Mouse (Mus musculus) stomach, postnatal 0 days (tissue): ENCODE results near the gene D630045J12Rik. TPM values are rescaled to one million over a fixed set of nuclear protein-coding genes. Genes with fewer than 3 reads are reported as not detected.

ENCODE experiments used
- ATAC-seq: fragments of 200-750 bp; cut with Nextera tagmentation; 2 replicates; pipeline ENCODE4 v1.8.0; 2017; ENCODE audit not compliant: low FRiP score, low TSS enrichment
- DNase-seq: peaks from one replicate; pipeline ENCODE4 v3.0.0-alpha.2; 2016; ENCODE audit warnings: low spot score
- H3K27ac ChIP-seq: fragments of 300-500 bp; sonication (generic); replicated peaks from 2 replicates; pipeline ENCODE4 v1.5.1; 2014; ENCODE audit warnings: mild to moderate bottlenecking, control low read depth
- H3K27me3 ChIP-seq: fragments of 300-500 bp; sonication (generic); 2 replicates; pipeline ENCODE4 v1.6.1; 2014; ENCODE audit warnings: low read length; ENCODE audit not compliant: control insufficient read depth, insufficient read depth
- H3K36me3 ChIP-seq: fragments of 300-500 bp; sonication (generic); 2 replicates; pipeline ENCODE4 v1.6.1; 2014; ENCODE audit warnings: low read length, mixed read lengths; ENCODE audit not compliant: control insufficient read depth, insufficient read depth
- H3K4me1 ChIP-seq: fragments of 300-500 bp; sonication (generic); replicated peaks from 2 replicates; pipeline ENCODE4 v1.6.1; 2014; ENCODE audit warnings: antibody characterized with exemption; ENCODE audit not compliant: control insufficient read depth, insufficient read depth
- H3K4me2 ChIP-seq: fragments of 300-500 bp; sonication (generic); replicated peaks from 2 replicates; pipeline ENCODE4 v1.6.1; 2014; ENCODE audit warnings: low read depth, mild to moderate bottlenecking, control low read depth, moderate library complexity
- H3K4me3 ChIP-seq: fragments of 300-500 bp; sonication (generic); 2 replicates; pipeline ENCODE4 v1.5.1; 2014; ENCODE audit warnings: low read depth, low read length, control low read depth
- H3K9ac ChIP-seq: fragments of 300-500 bp; sonication (generic); 2 replicates; pipeline ENCODE4 v1.6.1; 2014; ENCODE audit warnings: mild to moderate bottlenecking, low read length, control low read depth, mixed read lengths
- H3K9me3 ChIP-seq: fragments of 300-500 bp; sonication (generic); 2 replicates; pipeline ENCODE4 v1.6.1; 2016; ENCODE audit warnings: low read length; ENCODE audit not compliant: control insufficient read depth
- CTCF ChIP-seq: IDR thresholded peaks from 2 replicates; pipeline ENCODE4 v1.5.1; 2016; ENCODE audit warnings: antibody characterized with exemption, low read depth, mild to moderate bottlenecking, moderate library complexity
- EP300 ChIP-seq: optimal IDR thresholded peaks from 2 replicates; pipeline ENCODE3; 2016; ENCODE audit warnings: antibody characterized with exemption
- WGBS: fragments of 180-500 bp; shearing (Covaris S2); extraction: QIAGEN DNeasy Blood & Tissue Kit; methylation state at CpG from one replicate; pipeline ENCODE4 v1.1.7; 2014; 5-methylcytosine and 5-hydroxymethylcytosine counted together
- polyA plus RNA-seq: library from polyadenylated mRNA; unstranded; fragments of >200 nt; fragmentation: Nextera tagmentation; extraction: Ambion mirVana; gene quantifications from 2 replicates; pipeline ENCODE4 v1.2.1, GENCODE M21; 2015

D630045J12Rik gene
- polyA plus RNA-seq, 1 experiment from 2014 or later: 0.70 TPM

GRCm38 (mm10) chr6:38131801-38132231 is 122.0 kb downstream of the D630045J12Rik start:
- Histone ChIP-seq H3K4me3 (no peak overlapping the region), H3K4me1 (no peaks in the 10 kb centered on the region; the same call in 1 of the 2 replicates), H3K9ac (no peak overlapping the region), H3K4me2 (no peak overlapping the region), H3K27me3 (no peaks in the 10 kb centered on the region), H3K9me3 (no peaks in the 10 kb centered on the region), H3K36me3 (no peaks in the 10 kb centered on the region), H3K27ac (0 out of 2 replicates have a peak overlapping the region, but pooled peaks have one; percentile 13)
- TF ChIP-seq EP300 (no peak), CTCF (0 out of 2 replicates have a peak, but pooled peaks have one; percentile 11)
- ATAC-seq (peak; percentile 55; the same call in 1 of the 2 replicates), DNase-seq (no peak)
- WGBS: 64% methylated on average over 4 of the region's 4 CpGs

GRCm38 (mm10) chr6:38129883-38130282 is 123.9 kb downstream of the D630045J12Rik start:
- no peak overlapping the region for H3K4me2 ChIP-seq
- DNase-seq (no peak), ATAC-seq (no peak)
- H3K27ac ChIP-seq: no peak overlapping the region
- H3K9me3 ChIP-seq: no peaks in the 10 kb centered on the region
- H3K4me1 ChIP-seq: no peaks in the 10 kb centered on the region; the same call in 1 of the 2 replicates
- no peak overlapping the region for H3K9ac ChIP-seq
- 95% methylated on average over 5 of the region's 5 CpGs for WGBS
- no peaks in the 10 kb centered on the region for H3K27me3 ChIP-seq
- TF ChIP-seq CTCF (peak; percentile 33), EP300 (no peak)
- H3K36me3 ChIP-seq: no peaks in the 10 kb centered on the region
- no peak overlapping the region for H3K4me3 ChIP-seq

- H3K9me3 ChIP-seq: no peaks in the 10 kb centered on the region
- H3K4me3 ChIP-seq: no peak overlapping the region
- no peak overlapping the region for H3K27ac ChIP-seq
- no peaks in the 10 kb centered on the region; the same call in 1 of the 2 replicates for H3K4me1 ChIP-seq
- WGBS: 81% methylated on average over 14 of the region's 14 CpGs
- no peak overlapping the region for H3K4me2 ChIP-seq
- DNase-seq: no peak
- H3K27me3 ChIP-seq: no peaks in the 10 kb centered on the region
- H3K9ac ChIP-seq: no peak overlapping the region
- no peaks in the 10 kb centered on the region for H3K36me3 ChIP-seq
- ATAC-seq: no peak
- TF ChIP-seq CTCF (no peak), EP300 (no peak)
Measured at GRCm38 (mm10) chr6:38128115-38128514, 125.7 kb downstream of the D630045J12Rik start.

GRCm38 (mm10) chr6:38125462-38125861 is 128.3 kb downstream of the D630045J12Rik start:
- H3K27ac ChIP-seq: no peak overlapping the region

GRCm38 (mm10) chr6:38124882-38125281 is 128.9 kb downstream of the D630045J12Rik start:
- H3K27ac ChIP-seq: no peak overlapping the region
- no peak for DNase-seq
- TF ChIP-seq CTCF (no peak), EP300 (no peak)
- no peaks in the 10 kb centered on the region for H3K9me3 ChIP-seq
- 97% methylated on average over 5 of the region's 5 CpGs for WGBS
- H3K27me3 ChIP-seq: no peaks in the 10 kb centered on the region
- ATAC-seq: no peak
- no peaks in the 10 kb centered on the region for H3K36me3 ChIP-seq
- H3K9ac ChIP-seq: no peak overlapping the region
- H3K4me1 ChIP-seq: no peaks in the 10 kb centered on the region
- H3K4me2 ChIP-seq: no peak overlapping the region
- H3K4me3 ChIP-seq: no peak overlapping the region

More at GRCm38 (mm10) chr6:38125462-38125861, 128.3 kb downstream of the D630045J12Rik start:
- Histone ChIP-seq H3K4me2 (no peak overlapping the region), H3K36me3 (no peaks in the 10 kb centered on the region), H3K27me3 (no peaks in the 10 kb centered on the region), H3K9ac (no peak overlapping the region), H3K4me3 (no peak overlapping the region), H3K4me1 (no peaks in the 10 kb centered on the region), H3K9me3 (no peaks in the 10 kb centered on the region)
- TF ChIP-seq EP300 (no peak), CTCF (no peak)
- 91% methylated on average over 3 of the region's 3 CpGs for WGBS
- DNase-seq: no peak
- ATAC-seq: no peak

GRCm38 (mm10) chr6:38124207-38124835 is 129.5 kb downstream of the D630045J12Rik start, which contains the start of gene Atp6v0a4:
Gene Atp6v0a4 (minus strand): TSS chr6:38124586.
- Histone ChIP-seq H3K4me2 (no peak within 1 kb of the TSS), H3K36me3 (no peaks in the 10 kb centered on the region), H3K9ac (no peak within 1 kb of the TSS), H3K4me3 (no peak within 1 kb of the TSS), H3K4me1 (no peaks in the 10 kb centered on the region), H3K27ac (no peak within 1 kb of the TSS), H3K27me3 (no peaks in the 10 kb centered on the region), H3K9me3 (no peaks in the 10 kb centered on the region)
- ATAC-seq (no peak), DNase-seq (no peak)
- TF ChIP-seq EP300 (no peak), CTCF (no peak)
- WGBS: 82% methylated on average over 7 of the region's 7 CpGs
